Mouse (Mus musculus): ENCODE results near the gene Sdc4. TPM values are rescaled to one million over a fixed set of nuclear protein-coding genes. Genes with fewer than 3 reads are reported as not detected.

The Sdc4 gene
- polyA plus RNA-seq, 1 experiment from 2014 or later: 55.0 TPM

GRCm38 (mm10) chr2:164458535-164458934, 14.8 kb upstream of the Sdc4 start:
- Histone ChIP-seq H3K9me3 (replicated peaks) (no peaks in the 10 kb centered on the region), H3K4me3 (replicated peaks) (no peak overlapping the region), H3K4me2 (peak overlapping the region; percentile 20; the same call in 1 of the 2 replicates), H3K9ac (no peak overlapping the region), H3K27me3 (peaks cover 4% of the 10 kb centered on the region; the same call in 1 of the 2 replicates), H3K36me3 (replicated peaks) (peaks cover 4% of the 10 kb centered on the region; the same call in 1 of the 2 replicates), H3K27ac (replicated peaks) (peak overlapping the region; percentile 71), H3K4me1 (replicated peaks) (peaks cover 40% of the 10 kb centered on the region)
- WGBS (ENCODE audit: insufficient replicate concordance): 45% methylated on average over 8 of the region's 8 CpGs
- ATAC-seq (ENCODE audit: insufficient read depth): peak; percentile 11; the same call in 1 of the 2 replicates

GRCm38 (mm10) chr2:164457942-164458341, 14.3 kb upstream of the Sdc4 start:
- 46% methylated on average over 7 of the region's 7 CpGs for WGBS (ENCODE audit: insufficient replicate concordance)
- Histone ChIP-seq H3K27me3 (peaks cover 4% of the 10 kb centered on the region; the same call in 1 of the 2 replicates), H3K27ac (replicated peaks) (peak overlapping the region; percentile 71), H3K4me3 (replicated peaks) (no peak overlapping the region), H3K4me1 (replicated peaks) (peaks cover 37% of the 10 kb centered on the region), H3K4me2 (peak overlapping the region; percentile 23), H3K36me3 (replicated peaks) (no peaks in the 10 kb centered on the region; the same call in 1 of the 2 replicates), H3K9me3 (replicated peaks) (no peaks in the 10 kb centered on the region), H3K9ac (no peak overlapping the region)
- no peak for ATAC-seq (ENCODE audit: insufficient read depth)

- Histone ChIP-seq H3K4me3 (replicated peaks) (no peak within 1 kb of the TSS), H3K9me3 (replicated peaks) (no peaks in the 10 kb centered on the region), H3K27ac (replicated peaks) (peak within 1 kb of the TSS; percentile 71; the same call in 1 of the 2 replicates), H3K9ac (no peak within 1 kb of the TSS), H3K4me1 (replicated peaks) (peaks cover 28% of the 10 kb centered on the region), H3K4me2 (peak within 1 kb of the TSS; percentile 23), H3K27me3 (peaks cover 4% of the 10 kb centered on the region; the same call in 1 of the 2 replicates), H3K36me3 (replicated peaks) (no peaks in the 10 kb centered on the region)
- no peak for ATAC-seq (ENCODE audit: insufficient read depth)
- 7% methylated on average over 7 of the region's 7 CpGs for WGBS (ENCODE audit: insufficient replicate concordance)
Measured at GRCm38 (mm10) chr2:164456864-164457300, 13.2 kb upstream of the Sdc4 start, which contains the start of gene Sys1. Sys1 (plus strand) TSS chr2:164456964.

GRCm38 (mm10) chr2:164456413-164456812, 12.7 kb upstream of the Sdc4 start:
- no peaks in the 10 kb centered on the region for H3K9me3 ChIP-seq (replicated peaks)
- no peak overlapping the region for H3K4me3 ChIP-seq (replicated peaks)
- H3K4me2 ChIP-seq: no peak overlapping the region
- ATAC-seq (ENCODE audit: insufficient read depth): no peak
- H3K27me3 ChIP-seq: peaks cover 4% of the 10 kb centered on the region; the same call in 1 of the 2 replicates
- H3K9ac ChIP-seq: no peak overlapping the region
- H3K4me1 ChIP-seq (replicated peaks): peaks cover 23% of the 10 kb centered on the region
- peak overlapping the region; percentile 55; the same call in 1 of the 2 replicates for H3K27ac ChIP-seq (replicated peaks)
- no peaks in the 10 kb centered on the region for H3K36me3 ChIP-seq (replicated peaks)
- WGBS (ENCODE audit: insufficient replicate concordance): 59% methylated on average over 1 of the region's 1 CpGs

- Histone ChIP-seq H3K4me3 (replicated peaks) (no peak overlapping the region), H3K4me2 (no peak overlapping the region), H3K36me3 (replicated peaks) (no peaks in the 10 kb centered on the region), H3K9ac (no peak overlapping the region), H3K27ac (replicated peaks) (peak overlapping the region; percentile 35), H3K27me3 (peaks cover 4% of the 10 kb centered on the region; the same call in 1 of the 2 replicates), H3K9me3 (replicated peaks) (no peaks in the 10 kb centered on the region), H3K4me1 (replicated peaks) (peaks cover 22% of the 10 kb centered on the region; the same call in 1 of the 2 replicates)
- WGBS (ENCODE audit: insufficient replicate concordance): 46% methylated on average over 6 of the region's 6 CpGs
- ATAC-seq (ENCODE audit: insufficient read depth): no peak
Measured at GRCm38 (mm10) chr2:164455421-164456190, 11.9 kb upstream of the Sdc4 start.

GRCm38 (mm10) chr2:164454846-164455245, 11.2 kb upstream of the Sdc4 start:
- Histone ChIP-seq H3K27me3 (peaks cover 4% of the 10 kb centered on the region; the same call in 1 of the 2 replicates), H3K9ac (no peak overlapping the region), H3K4me1 (replicated peaks) (peaks cover 22% of the 10 kb centered on the region; the same call in 1 of the 2 replicates), H3K4me2 (no peak overlapping the region), H3K9me3 (replicated peaks) (no peaks in the 10 kb centered on the region), H3K4me3 (replicated peaks) (no peak overlapping the region), H3K36me3 (replicated peaks) (no peaks in the 10 kb centered on the region), H3K27ac (replicated peaks) (peak overlapping the region; percentile 49)
- no peak; the same call in 1 of the 2 replicates for ATAC-seq (ENCODE audit: insufficient read depth)
- WGBS (ENCODE audit: insufficient replicate concordance): 39% methylated on average over 10 of the region's 10 CpGs

- 50% methylated on average over 7 of the region's 7 CpGs for WGBS (ENCODE audit: insufficient replicate concordance)
Measured at GRCm38 (mm10) chr2:164453887-164454500, 10.3 kb upstream of the Sdc4 start.

GRCm38 (mm10) chr2:164453047-164453757, 9.5 kb upstream of the Sdc4 start:
- Histone ChIP-seq H3K9me3 (replicated peaks) (no peaks in the 10 kb centered on the region), H3K4me1 (replicated peaks) (peaks cover 22% of the 10 kb centered on the region; the same call in 1 of the 2 replicates), H3K36me3 (replicated peaks) (no peaks in the 10 kb centered on the region), H3K4me3 (replicated peaks) (no peak overlapping the region), H3K4me2 (no peak overlapping the region), H3K9ac (no peak overlapping the region), H3K27me3 (peaks cover 4% of the 10 kb centered on the region; the same call in 1 of the 2 replicates), H3K27ac (replicated peaks) (no peak overlapping the region)
- no peak for ATAC-seq (ENCODE audit: insufficient read depth)
- WGBS (ENCODE audit: insufficient replicate concordance): 58% methylated on average over 14 of the region's 14 CpGs

More at GRCm38 (mm10) chr2:164453887-164454500, 10.3 kb upstream of the Sdc4 start:
- H3K9ac ChIP-seq: no peak overlapping the region
- H3K27ac ChIP-seq (replicated peaks): peak overlapping the region; percentile 49; the same call in 1 of the 2 replicates
- no peaks in the 10 kb centered on the region for H3K9me3 ChIP-seq (replicated peaks)
- H3K27me3 ChIP-seq: peaks cover 4% of the 10 kb centered on the region; the same call in 1 of the 2 replicates
- H3K36me3 ChIP-seq (replicated peaks): no peaks in the 10 kb centered on the region
- no peak for ATAC-seq (ENCODE audit: insufficient read depth)
- peaks cover 22% of the 10 kb centered on the region; the same call in 1 of the 2 replicates for H3K4me1 ChIP-seq (replicated peaks)
- no peak overlapping the region for H3K4me2 ChIP-seq
- no peak overlapping the region for H3K4me3 ChIP-seq (replicated peaks)

- H3K9ac ChIP-seq: no peak overlapping the region
- H3K4me3 ChIP-seq (replicated peaks): no peak overlapping the region
- H3K4me2 ChIP-seq: no peak overlapping the region
- H3K4me1 ChIP-seq (replicated peaks): peaks cover 22% of the 10 kb centered on the region; the same call in 1 of the 2 replicates
- H3K36me3 ChIP-seq (replicated peaks): no peaks in the 10 kb centered on the region
- no peak for ATAC-seq (ENCODE audit: insufficient read depth)
- H3K27me3 ChIP-seq: peaks cover 4% of the 10 kb centered on the region; the same call in 1 of the 2 replicates
- no peak overlapping the region for H3K27ac ChIP-seq (replicated peaks)
- H3K9me3 ChIP-seq (replicated peaks): no peaks in the 10 kb centered on the region
- WGBS (ENCODE audit: insufficient replicate concordance): 50% methylated on average over 13 of the region's 13 CpGs
Measured at GRCm38 (mm10) chr2:164452000-164452676, 8.5 kb upstream of the Sdc4 start.

Data from liver, embryonic 15.5 days (tissue).